Mouse (Mus musculus): Measurements from ENCODE around the gene Cd72.

The Cd72 gene

GRCm38 (mm10) chr4:43425648-43426380 lies 28.6 kb downstream of the Cd72 start:
- DNase-seq = no peak

- no peak for DNase-seq
Observed at GRCm38 (mm10) chr4:43425197-43425596, 29.2 kb downstream of the Cd72 start.

- no peak for DNase-seq
Observed at GRCm38 (mm10) chr4:43424072-43424471, 30.4 kb downstream of the Cd72 start.

GRCm38 (mm10) chr4:43423267-43423934 lies 31.0 kb downstream of the Cd72 start:
- DNase-seq = no peak

GRCm38 (mm10) chr4:43421632-43422240 lies 32.7 kb downstream of the Cd72 start:
- DNase-seq = no peak

- peak; percentile 70 for DNase-seq
Observed at GRCm38 (mm10) chr4:43420305-43420704, 34.1 kb downstream of the Cd72 start.

- no peak for DNase-seq
Observed at GRCm38 (mm10) chr4:43419801-43420281, 34.6 kb downstream of the Cd72 start.

GRCm38 (mm10) chr4:43418973-43419656 lies 35.3 kb downstream of the Cd72 start:
- DNase-seq = no peak

GRCm38 (mm10) chr4:43418450-43418849 lies 36.0 kb downstream of the Cd72 start:
- DNase-seq = no peak

GRCm38 (mm10) chr4:43417269-43418062 lies 37.0 kb downstream of the Cd72 start:
- DNase-seq = no peak

- DNase-seq = no peak
Observed at GRCm38 (mm10) chr4:43416071-43416490, 38.3 kb downstream of the Cd72 start.

- DNase-seq = no peak
Observed at GRCm38 (mm10) chr4:43415221-43416070, 39.0 kb downstream of the Cd72 start.

GRCm38 (mm10) chr4:43414761-43415160 lies 39.7 kb downstream of the Cd72 start:
- DNase-seq = no peak

- no peak for DNase-seq
Observed at GRCm38 (mm10) chr4:43407071-43407920, 47.1 kb downstream of the Cd72 start.

- peak; percentile 77 for DNase-seq
Observed at GRCm38 (mm10) chr4:43406162-43406971, 48.1 kb downstream of the Cd72 start.

GRCm38 (mm10) chr4:43404697-43405096 lies 49.7 kb downstream of the Cd72 start:
- no peak for DNase-seq

GRCm38 (mm10) chr4:43402212-43402611 lies 52.2 kb downstream of the Cd72 start:
- DNase-seq = no peak

- no peak for DNase-seq
Observed at GRCm38 (mm10) chr4:43401486-43401885, 52.9 kb downstream of the Cd72 start.

GRCm38 (mm10) chr4:43400976-43401375 lies 53.5 kb downstream of the Cd72 start:
- DNase-seq = no peak

Measured in right cerebral cortex, postnatal 4 days (tissue).